Mouse (Mus musculus) hindbrain, embryonic 10.5 days (tissue): ENCODE data around the gene Ces2f. TPM values are rescaled to one million over a fixed set of nuclear protein-coding genes. Genes with fewer than 3 reads are reported as not detected.
"Not testable (repeated sequence)": the region's sequence is repeated elsewhere in the genome, so short reads cannot be mapped to it uniquely, and the experiment has no call there.

ENCODE experiments used
- DNase-seq: peaks from one replicate; pipeline ENCODE4 v3.0.0-alpha.2; 2017; ENCODE audit warnings: low spot score
- H3K27ac ChIP-seq: fragments of 300-500 bp; sonication (generic); 2 replicates; pipeline ENCODE4 v1.5.1; 2016; ENCODE audit warnings: mild to moderate bottlenecking, moderate library complexity
- H3K27me3 ChIP-seq: fragments of 300-500 bp; sonication (generic); 2 replicates; pipeline ENCODE4 v1.6.1; 2016; ENCODE audit warnings: mild to moderate bottlenecking; ENCODE audit not compliant: poor library complexity, insufficient read depth, severe bottlenecking
- H3K36me3 ChIP-seq: fragments of 300-500 bp; sonication (generic); 2 replicates; pipeline ENCODE4 v1.6.1; 2016; ENCODE audit warnings: mild to moderate bottlenecking, moderate library complexity
- H3K4me1 ChIP-seq: fragments of 300-500 bp; sonication (generic); replicated peaks from 2 replicates; pipeline ENCODE4 v1.6.1; 2016; ENCODE audit warnings: mild to moderate bottlenecking
- H3K4me3 ChIP-seq: fragments of 300-500 bp; sonication (generic); 2 replicates; pipeline ENCODE4 v1.5.1; 2016; ENCODE audit warnings: mild to moderate bottlenecking, moderate library complexity
- H3K9me3 ChIP-seq: fragments of 300-500 bp; sonication (generic); 2 replicates; pipeline ENCODE4 v1.6.1; 2016; ENCODE audit warnings: mild to moderate bottlenecking, moderate library complexity
- WGBS: fragments of 180-500 bp; shearing (Covaris S2); methylation state at CpG from one replicate; pipeline ENCODE4 v1.1.7; 2016; 5-methylcytosine and 5-hydroxymethylcytosine counted together
- polyA plus RNA-seq: library from polyadenylated mRNA; unstranded; fragments of >200 nt; fragmentation: Nextera tagmentation; extraction: Ambion mirVana; gene quantifications from 2 replicates; pipeline ENCODE4 v1.2.1, GENCODE M21; 2016

The Ces2f gene
- polyA plus RNA-seq = not detected in 2 replicates

DNA sequence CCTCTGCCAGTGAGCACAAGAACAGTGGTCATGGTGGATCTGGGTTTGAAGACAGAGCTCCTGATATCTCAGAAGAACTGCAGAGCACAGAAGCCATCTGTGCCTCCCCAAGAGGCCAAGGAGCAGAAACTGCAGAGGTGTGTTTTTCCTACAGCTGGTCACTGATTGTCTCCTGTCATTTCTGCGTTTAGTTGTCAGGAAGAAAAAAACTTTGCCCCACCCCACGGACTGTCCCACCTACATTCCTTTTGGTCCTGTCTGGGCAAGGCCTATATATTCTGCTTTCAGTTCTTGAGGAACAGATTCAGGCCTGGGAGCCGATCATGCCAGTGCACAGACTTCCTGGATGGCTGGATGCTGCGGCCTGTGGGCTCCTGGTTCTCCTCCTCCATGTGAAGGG, at the start of gene Ces2f:
Ces2f (plus strand) TSS at position 301 of the 400 bp plus-strand sequence.
- H3K9me3 ChIP-seq = no peaks in the 10 kb centered on the region
- H3K4me1 ChIP-seq = no peaks in the 10 kb centered on the region
- DNase-seq = no peak
- H3K36me3 ChIP-seq = no peaks in the 10 kb centered on the region
- WGBS = 89% methylated on average over 4 of the region's 4 CpGs
- no peak within 1 kb of the TSS for H3K4me3 ChIP-seq
- H3K27ac ChIP-seq = no peak within 1 kb of the TSS
- no peaks in the 10 kb centered on the region for H3K27me3 ChIP-seq

DNA sequence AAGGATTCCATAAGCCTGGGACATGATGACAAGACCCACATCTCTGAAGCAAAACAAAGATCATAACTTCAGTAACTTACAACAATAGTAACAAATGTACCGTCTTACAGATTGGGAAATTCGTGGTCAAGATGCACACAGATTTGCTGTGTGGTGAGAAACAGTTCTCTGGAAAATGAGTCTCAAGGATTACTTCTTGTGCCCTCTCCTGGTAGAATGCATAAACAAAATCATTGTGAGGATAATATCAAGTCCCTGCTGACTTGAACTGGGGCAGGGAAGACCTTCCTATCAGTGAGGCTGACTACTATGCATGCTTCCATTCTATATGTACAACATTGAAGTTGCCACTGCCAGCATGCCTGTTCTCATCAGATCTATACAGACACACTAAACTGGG, 45.4 kb upstream of the Ces2f start:
- Histone ChIP-seq H3K27me3 (no peaks in the 10 kb centered on the region), H3K27ac (no peak overlapping the region), H3K4me1 (no peaks in the 10 kb centered on the region), H3K4me3 (no peak overlapping the region), H3K9me3 (no peaks in the 10 kb centered on the region), H3K36me3 (no peaks in the 10 kb centered on the region)
- WGBS = 89% methylated on average over 2 of the region's 2 CpGs
- no peak for DNase-seq

DNA sequence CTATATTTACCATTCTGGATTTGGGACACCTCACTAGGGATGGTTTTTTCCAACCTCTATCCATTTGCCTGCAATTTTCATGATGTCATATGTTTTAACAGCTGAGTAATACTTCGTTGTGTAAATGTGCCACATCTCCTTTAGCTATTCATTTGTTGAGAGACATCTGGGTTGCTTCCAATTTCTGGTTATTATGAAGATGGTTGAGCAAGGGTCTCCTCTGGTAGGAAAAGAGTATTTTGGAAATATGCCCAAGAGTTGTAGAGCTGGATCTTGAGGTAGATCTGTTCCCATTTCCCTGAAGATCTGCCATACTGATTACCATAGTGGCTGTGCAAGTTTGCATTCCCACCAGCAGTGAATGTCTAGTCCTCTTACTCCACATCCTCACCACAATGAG, 40.0 kb upstream of the Ces2f start:
- Histone ChIP-seq H3K27ac (no peak overlapping the region), H3K36me3 (no peaks in the 10 kb centered on the region), H3K9me3 (no peaks in the 10 kb centered on the region), H3K4me3 (no peak overlapping the region), H3K27me3 (no peaks in the 10 kb centered on the region), H3K4me1 (no peaks in the 10 kb centered on the region)
- DNase-seq = no peak
- WGBS = 55% methylated on average over 1 of the region's 1 CpGs

DNA sequence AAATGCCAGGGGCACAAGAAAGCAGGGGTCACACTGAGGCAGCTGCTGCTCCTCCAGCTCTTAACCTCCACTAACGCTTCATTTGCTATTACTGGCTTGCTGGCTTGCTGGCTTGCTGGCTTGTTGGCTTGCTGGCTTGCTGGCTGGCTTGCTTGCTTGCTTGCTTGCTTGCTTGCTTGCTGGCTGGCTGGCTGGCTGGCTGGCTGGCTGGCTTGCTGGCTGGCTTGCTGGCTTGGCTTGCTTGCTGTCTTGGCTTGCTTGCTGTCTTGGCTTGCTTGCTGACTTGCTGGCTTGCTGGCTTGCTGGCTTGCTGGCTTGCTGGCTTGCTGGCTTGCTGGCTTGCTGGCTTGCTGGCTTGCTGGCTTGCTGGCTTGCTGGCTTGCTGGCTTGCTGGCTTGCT, 38.1 kb upstream of the Ces2f start:
- H3K4me1 ChIP-seq, H3K36me3 ChIP-seq, H3K27ac ChIP-seq, H3K9me3 ChIP-seq, H3K27me3 ChIP-seq, H3K4me3 ChIP-seq, DNase-seq: not testable (repeated sequence)
- WGBS = 76% methylated on average over 1 of the region's 1 CpGs

DNA sequence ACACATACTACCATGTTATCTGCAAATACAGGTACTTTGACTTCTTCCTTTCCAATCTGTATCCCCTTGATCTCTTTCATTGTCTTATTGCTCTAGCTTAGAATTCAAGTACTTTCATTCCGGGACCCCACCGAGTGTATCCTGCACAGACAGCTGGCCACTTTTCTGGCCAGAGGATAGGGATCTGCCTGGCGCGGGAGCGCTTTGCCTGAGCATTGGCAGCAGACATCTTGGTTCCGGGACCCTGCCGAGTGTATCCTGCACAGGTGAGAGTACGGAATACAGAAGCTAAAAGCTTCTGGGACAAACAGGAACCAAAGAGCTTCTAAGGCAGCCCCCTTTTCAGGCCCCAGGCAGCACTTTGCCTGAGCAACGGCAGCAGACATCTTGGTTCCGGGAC, 37.5 kb upstream of the Ces2f start:
- H3K4me1 ChIP-seq, H3K27ac ChIP-seq, H3K4me3 ChIP-seq, H3K27me3 ChIP-seq, DNase-seq, H3K9me3 ChIP-seq, H3K36me3 ChIP-seq: not testable (repeated sequence)
- 95% methylated on average over 10 of the region's 10 CpGs for WGBS

DNA sequence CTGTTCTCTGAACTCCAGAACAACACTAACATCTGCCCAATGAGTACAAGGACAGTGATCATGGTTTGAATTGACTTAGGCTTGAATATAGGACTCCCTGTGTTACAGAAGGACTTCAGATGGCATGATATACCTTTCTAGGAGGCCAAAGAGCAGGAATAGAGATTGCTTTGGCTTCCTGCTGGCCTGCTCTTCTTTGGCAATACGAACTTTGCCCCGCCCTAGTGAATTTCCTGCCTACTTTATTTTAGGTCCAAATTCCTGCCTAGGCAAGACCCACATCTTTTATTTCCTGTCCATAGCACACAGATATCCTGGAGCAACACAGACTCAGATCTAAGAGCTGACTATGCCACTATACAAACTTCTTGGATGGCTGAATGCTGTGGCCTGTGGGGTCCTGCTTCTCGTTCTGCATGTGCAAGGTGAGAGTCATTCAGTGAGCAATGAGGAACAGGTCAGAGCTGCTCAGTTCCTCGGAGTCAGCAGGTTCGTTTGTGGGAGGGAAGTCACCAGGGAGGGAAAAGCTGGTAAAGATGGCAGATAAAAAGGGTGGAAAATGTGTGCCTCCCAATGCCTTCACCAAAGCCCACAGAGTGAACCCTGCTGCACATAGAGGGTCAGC, 21.1 kb upstream of the Ces2f start, which contains the start of gene Ces2e:
Ces2e (plus strand) TSS at position 289 of the 625 bp plus-strand sequence.
- no peaks in the 10 kb centered on the region for H3K27me3 ChIP-seq
- no peaks in the 10 kb centered on the region for H3K4me1 ChIP-seq
- H3K9me3 ChIP-seq = no peaks in the 10 kb centered on the region
- WGBS = 75% methylated on average over 5 of the region's 5 CpGs
- H3K4me3 ChIP-seq = no peak within 1 kb of the TSS
- no peaks in the 10 kb centered on the region for H3K36me3 ChIP-seq
- no peak within 1 kb of the TSS for H3K27ac ChIP-seq
- no peak for DNase-seq

DNA sequence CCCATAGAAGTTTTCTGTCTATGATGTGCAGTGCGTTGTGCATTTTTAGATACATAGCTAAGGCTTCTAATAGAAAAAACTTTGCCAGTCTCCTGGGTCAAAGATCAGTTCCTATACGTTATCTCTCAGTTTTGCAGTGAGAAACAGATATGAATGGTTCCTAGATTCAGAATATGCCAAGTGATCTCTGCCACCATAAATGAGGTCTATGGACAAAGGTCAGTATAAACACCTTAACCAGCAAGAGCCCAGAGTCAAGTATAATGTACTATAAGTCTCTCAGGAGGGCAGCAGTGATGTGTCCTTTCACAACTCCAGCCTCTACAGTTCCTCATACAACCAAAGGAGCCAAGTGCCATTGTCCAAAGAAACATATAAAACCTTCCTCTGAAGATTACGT, 19.9 kb upstream of the Ces2f start:
- no peaks in the 10 kb centered on the region for H3K4me1 ChIP-seq
- no peak for DNase-seq
- no peaks in the 10 kb centered on the region for H3K9me3 ChIP-seq
- H3K27ac ChIP-seq = no peak overlapping the region
- no peaks in the 10 kb centered on the region for H3K36me3 ChIP-seq
- 80% methylated on average over 3 of the region's 3 CpGs for WGBS
- no peaks in the 10 kb centered on the region for H3K27me3 ChIP-seq
- no peak overlapping the region for H3K4me3 ChIP-seq

DNA sequence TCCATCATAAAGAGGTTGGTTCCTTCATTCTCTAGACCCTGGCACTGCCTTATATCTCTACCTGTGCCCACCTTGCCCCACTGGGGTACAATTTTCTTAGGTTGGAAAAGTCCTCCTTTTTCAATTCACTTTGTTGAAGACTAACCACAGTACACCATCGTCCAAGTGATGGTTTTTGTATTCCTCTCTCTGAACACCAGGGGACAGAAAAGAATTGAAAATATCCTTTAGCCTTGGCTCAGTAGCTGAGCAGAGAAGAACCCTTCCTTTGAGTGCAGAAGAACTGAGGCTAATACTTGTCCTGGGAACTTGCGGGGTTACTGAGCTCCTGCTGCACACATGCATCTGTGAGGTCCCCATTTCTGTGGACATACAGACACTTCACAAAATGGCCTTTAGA, 2.5 kb upstream of the Ces2f start:
- Histone ChIP-seq H3K36me3 (no peaks in the 10 kb centered on the region), H3K9me3 (no peaks in the 10 kb centered on the region), H3K27ac (no peak overlapping the region), H3K27me3 (no peaks in the 10 kb centered on the region), H3K4me3 (no peak overlapping the region), H3K4me1 (no peaks in the 10 kb centered on the region)
- no peak for DNase-seq
- 90% methylated on average over 2 of the region's 2 CpGs for WGBS

DNA sequence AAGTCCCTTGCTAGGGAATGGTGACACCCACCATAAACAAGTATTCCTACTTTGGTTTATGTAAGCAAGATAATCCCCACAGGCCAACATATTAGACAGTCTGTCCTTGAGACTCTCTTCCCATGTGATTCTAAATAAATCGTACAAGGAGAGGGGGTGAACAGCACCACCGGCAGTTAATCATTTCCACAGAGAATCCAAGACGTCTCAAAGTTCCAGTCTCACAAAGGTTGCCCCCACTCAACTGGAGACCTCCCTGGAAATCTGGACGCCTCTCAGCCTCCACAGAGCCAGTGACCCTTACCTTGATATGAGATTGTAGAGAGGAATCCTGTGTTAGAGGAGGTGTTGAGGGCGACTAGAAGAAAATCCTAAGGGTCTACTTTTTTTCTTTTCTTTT, 1.9 kb downstream of the Ces2f start:
- H3K4me1 ChIP-seq = no peaks in the 10 kb centered on the region
- no peak for DNase-seq
- H3K9me3 ChIP-seq = no peaks in the 10 kb centered on the region
- no peak overlapping the region for H3K27ac ChIP-seq
- WGBS = 85% methylated on average over 5 of the region's 5 CpGs
- H3K36me3 ChIP-seq = no peaks in the 10 kb centered on the region
- no peaks in the 10 kb centered on the region for H3K27me3 ChIP-seq
- H3K4me3 ChIP-seq = no peak overlapping the region

DNA sequence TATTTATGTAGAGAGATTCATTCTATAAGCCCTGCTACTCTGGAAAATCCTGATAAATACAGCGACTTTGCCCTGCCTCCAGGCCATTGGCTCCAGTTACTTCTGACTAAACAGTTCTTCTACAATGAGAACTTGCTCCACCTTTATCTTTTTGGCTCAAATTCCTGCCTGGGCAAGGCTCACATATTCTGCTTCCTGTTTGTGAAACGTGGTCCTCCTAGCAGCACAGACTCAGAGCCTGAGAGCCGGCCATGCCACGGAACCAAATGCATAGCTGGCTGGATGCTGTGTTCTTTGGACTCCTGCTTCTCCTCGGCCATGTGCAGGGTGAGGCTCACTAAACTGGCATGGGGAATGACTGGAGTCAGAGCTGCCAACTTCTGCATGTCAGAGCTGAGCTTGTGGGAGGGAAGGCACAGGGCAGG, 14.4 kb downstream of the Ces2f start, which contains the start of gene Ces2g:
Ces2g (plus strand) TSS at position 182 of the 425 bp plus-strand sequence.
- Histone ChIP-seq H3K27ac (no peak within 1 kb of the TSS), H3K36me3 (no peaks in the 10 kb centered on the region), H3K27me3 (no peaks in the 10 kb centered on the region), H3K4me3 (no peak within 1 kb of the TSS), H3K4me1 (no peaks in the 10 kb centered on the region), H3K9me3 (no peaks in the 10 kb centered on the region)
- WGBS = 75% methylated on average over 5 of the region's 5 CpGs
- DNase-seq = no peak

DNA sequence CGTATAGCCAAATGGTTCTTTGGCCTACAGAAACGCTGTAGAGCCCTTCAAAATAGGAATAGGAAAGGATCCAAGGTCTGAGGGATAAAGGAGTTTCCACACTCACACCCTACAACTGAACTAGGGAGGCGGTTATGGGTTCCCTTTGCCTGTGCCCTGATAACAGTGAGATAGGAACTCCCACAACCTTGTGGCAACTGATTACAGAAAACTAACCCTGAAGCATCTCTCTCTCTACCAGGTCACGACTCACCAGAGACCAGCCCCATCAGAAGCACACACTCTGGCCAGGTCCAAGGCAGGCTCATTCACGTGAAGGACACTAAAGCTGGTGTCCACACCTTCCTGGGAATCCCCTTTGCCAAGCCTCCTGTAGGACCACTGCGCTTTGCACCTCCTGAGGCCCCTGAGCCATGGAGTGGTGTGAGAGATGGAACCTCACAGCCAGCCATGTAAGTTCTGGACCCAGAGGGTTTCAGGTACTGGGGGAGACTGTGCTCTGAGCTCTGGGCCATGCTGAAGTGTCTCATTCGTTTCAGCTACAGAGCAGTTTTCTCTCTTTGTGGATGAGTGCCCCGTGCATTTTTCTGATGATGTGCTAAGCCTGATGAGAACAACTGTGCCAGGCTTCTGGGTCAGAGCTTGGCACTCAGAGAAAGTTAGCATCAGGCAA, 15.2 kb downstream of the Ces2f start:
- H3K4me3 ChIP-seq = no peak overlapping the region
- H3K27me3 ChIP-seq = no peaks in the 10 kb centered on the region
- WGBS = 81% methylated on average over 8 of the region's 8 CpGs
- H3K36me3 ChIP-seq = no peaks in the 10 kb centered on the region
- H3K4me1 ChIP-seq = no peaks in the 10 kb centered on the region
- no peak for DNase-seq
- H3K9me3 ChIP-seq = no peaks in the 10 kb centered on the region
- H3K27ac ChIP-seq = no peak overlapping the region

DNA sequence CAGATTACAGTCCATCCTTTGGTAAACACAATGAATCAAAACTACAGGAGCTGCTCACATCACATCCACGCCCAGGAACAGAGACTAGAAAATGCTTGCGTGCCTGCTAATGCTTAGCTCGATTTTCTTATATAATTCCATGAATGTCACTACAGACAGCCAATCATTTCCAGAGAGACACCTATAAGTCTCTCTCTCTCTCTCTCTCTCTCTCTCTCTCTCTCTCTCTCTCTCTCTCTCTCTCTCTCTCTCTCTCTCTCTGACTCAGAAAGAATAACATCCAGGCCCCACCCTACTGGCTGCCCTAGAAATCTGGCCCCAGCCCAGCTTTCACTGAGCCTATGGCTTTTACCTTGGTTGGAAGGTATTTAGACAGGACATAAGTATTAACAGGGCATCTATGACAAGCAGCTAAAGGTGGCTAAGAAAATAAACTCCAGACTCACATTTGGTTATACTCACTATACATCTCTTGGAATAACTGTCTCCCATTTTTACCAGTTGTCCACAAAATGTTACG, 16.3 kb downstream of the Ces2f start:
- H3K4me3 ChIP-seq = no peak overlapping the region
- 91% methylated on average over 4 of the region's 4 CpGs for WGBS
- no peaks in the 10 kb centered on the region for H3K9me3 ChIP-seq
- no peaks in the 10 kb centered on the region for H3K27me3 ChIP-seq
- no peaks in the 10 kb centered on the region for H3K4me1 ChIP-seq
- no peaks in the 10 kb centered on the region for H3K36me3 ChIP-seq
- DNase-seq = no peak
- no peak overlapping the region for H3K27ac ChIP-seq

DNA sequence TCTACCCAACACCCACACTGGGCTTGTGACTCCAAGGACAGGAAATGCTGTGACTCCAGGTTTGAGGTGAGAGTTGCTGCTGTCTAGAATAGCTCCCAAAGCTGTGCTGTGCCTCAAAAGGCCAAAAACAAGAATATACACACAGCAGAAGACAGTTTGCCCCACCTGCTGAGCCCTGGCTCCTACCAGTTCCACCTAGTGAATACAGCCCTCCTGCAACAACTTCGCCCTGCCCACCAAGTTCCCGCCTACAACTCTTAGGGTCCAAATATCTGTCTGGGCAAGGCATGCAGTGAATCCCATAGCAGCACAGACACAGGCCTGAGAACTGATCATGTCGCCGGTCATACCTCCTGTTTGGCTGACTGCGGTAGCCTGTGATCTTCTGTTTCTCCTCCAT, 37.0 kb downstream of the Ces2f start:
- no peak for DNase-seq
- peaks cover 16% of the 10 kb centered on the region for H3K9me3 ChIP-seq
- no peak overlapping the region for H3K4me3 ChIP-seq
- no peaks in the 10 kb centered on the region for H3K4me1 ChIP-seq
- no peak overlapping the region for H3K27ac ChIP-seq
- no peaks in the 10 kb centered on the region for H3K36me3 ChIP-seq
- WGBS = 93% methylated on average over 5 of the region's 5 CpGs
- no peaks in the 10 kb centered on the region for H3K27me3 ChIP-seq
